Mouse (Mus musculus): ENCODE data around the gene Gjd3. TPM values are rescaled to one million over a fixed set of nuclear protein-coding genes. Genes with fewer than 3 reads are reported as not detected.

Gjd3 gene
- 1.00 and 2.3 TPM in 2 replicates for polyA plus RNA-seq (2014; fragmentation: Nextera tagmentation; extraction: Ambion mirVana)

DNA sequence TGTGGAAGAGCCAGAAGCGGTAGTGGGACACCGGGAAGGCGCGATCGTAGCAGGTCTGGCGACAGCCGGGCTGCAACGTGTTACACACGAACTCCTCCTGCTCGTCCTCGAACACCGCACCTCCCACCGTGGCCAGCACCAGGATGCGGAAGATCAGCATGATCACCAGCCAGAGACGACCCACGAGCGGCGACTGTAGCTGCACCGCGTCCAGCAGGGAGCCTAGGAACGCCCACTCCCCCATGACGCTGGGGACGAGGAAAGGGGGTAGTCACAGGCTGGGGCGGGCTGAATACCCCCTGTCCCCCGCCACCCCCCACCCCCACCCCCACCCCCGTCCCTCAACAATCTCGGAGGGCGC, at the start of gene Gjd3:
TSS of gene Gjd3 (minus strand) at position 244 of the 361 bp plus-strand sequence.
- peak within 1 kb of the TSS in 1 of 2 experiments; percentile 26; a peak in 1 of 4 replicates for H3K27ac ChIP-seq (replicated peaks in 1 of 2; ENCODE audit: control insufficient read depth in 1 of 2, insufficient read depth in 1 of 2, low read depth in 2 of 2, low read length in 2 of 2)
- no peak for ATAC-seq (ENCODE audit: insufficient number of reproducible peaks, insufficient read depth, low FRiP score, low read depth)

GRCm38 (mm10) chr11:99026899-99027440, 44.2 kb upstream of the Gjd3 start:
- Histone ChIP-seq H3K4me2 (ENCODE audit: low read length) (no peak overlapping the region), H3K9ac (ENCODE audit: low read length) (no peak overlapping the region), H3K27ac (replicated peaks in 1 of 2; ENCODE audit: control insufficient read depth in 1 of 2, insufficient read depth in 1 of 2, low read depth in 2 of 2, low read length in 2 of 2) (no peak overlapping the region), H3K4me1 (ENCODE audit: control insufficient read depth in 2 of 2, insufficient read depth in 2 of 2, low read length in 2 of 2) (peaks cover 6 to 9% of the 10 kb centered on the region in 2 experiments), H3K9me3 (ENCODE audit: control insufficient read depth, low read length) (no peaks in the 10 kb centered on the region), H3K4me3 (ENCODE audit: control insufficient read depth in 1 of 2, insufficient read depth in 1 of 2, low read depth in 1 of 2, low read length in 2 of 2) (no peak overlapping the region), H3K27me3 (ENCODE audit: control insufficient read depth, insufficient read depth, low read length) (no peaks in the 10 kb centered on the region), H3K36me3 (ENCODE audit: control insufficient read depth, insufficient read depth, low read length) (peaks cover 7% of the 10 kb centered on the region)
- no peak for ATAC-seq (ENCODE audit: insufficient number of reproducible peaks, insufficient read depth, low FRiP score, low read depth)
- 78% methylated on average over 12 of the region's 12 CpGs for WGBS

More for the DNA sequence above, at the start of gene Gjd3:
- peak within 1 kb of the TSS; percentile 45 to 48 for H3K4me3 ChIP-seq (ENCODE audit: control insufficient read depth in 1 of 2, insufficient read depth in 1 of 2, low read depth in 1 of 2, low read length in 2 of 2)
- no peaks in the 10 kb centered on the region for H3K9me3 ChIP-seq (ENCODE audit: control insufficient read depth, low read length)
- peaks cover 6% of the 10 kb centered on the region; the same call in 1 of the 2 replicates for H3K27me3 ChIP-seq (ENCODE audit: control insufficient read depth, insufficient read depth, low read length)
- H3K9ac ChIP-seq (ENCODE audit: low read length) = peak within 1 kb of the TSS; percentile 71
- H3K4me2 ChIP-seq (ENCODE audit: low read length) = peak within 1 kb of the TSS; percentile 91
- H3K4me1 ChIP-seq (ENCODE audit: control insufficient read depth in 2 of 2, insufficient read depth in 2 of 2, low read length in 2 of 2) = peaks cover 12 to 35% of the 10 kb centered on the region in 2 experiments
- WGBS = 3% methylated on average over 25 of the region's 28 CpGs
- no peaks in the 10 kb centered on the region for H3K36me3 ChIP-seq (ENCODE audit: control insufficient read depth, insufficient read depth, low read length)

GRCm38 (mm10) chr11:99025878-99026277, 43.1 kb upstream of the Gjd3 start:
- Histone ChIP-seq H3K9me3 (ENCODE audit: control insufficient read depth, low read length) (no peaks in the 10 kb centered on the region), H3K4me3 (ENCODE audit: control insufficient read depth in 1 of 2, insufficient read depth in 1 of 2, low read depth in 1 of 2, low read length in 2 of 2) (no peak overlapping the region), H3K4me1 (ENCODE audit: control insufficient read depth in 2 of 2, insufficient read depth in 2 of 2, low read length in 2 of 2) (peaks cover 6 to 11% of the 10 kb centered on the region in 2 experiments), H3K27me3 (ENCODE audit: control insufficient read depth, insufficient read depth, low read length) (no peaks in the 10 kb centered on the region), H3K27ac (replicated peaks in 1 of 2; ENCODE audit: control insufficient read depth in 1 of 2, insufficient read depth in 1 of 2, low read depth in 2 of 2, low read length in 2 of 2) (no peak overlapping the region), H3K9ac (ENCODE audit: low read length) (no peak overlapping the region), H3K4me2 (ENCODE audit: low read length) (no peak overlapping the region), H3K36me3 (ENCODE audit: control insufficient read depth, insufficient read depth, low read length) (peaks cover 18% of the 10 kb centered on the region)
- WGBS = 87% methylated on average over 6 of the region's 6 CpGs
- ATAC-seq (ENCODE audit: insufficient number of reproducible peaks, insufficient read depth, low FRiP score, low read depth) = no peak

DNA sequence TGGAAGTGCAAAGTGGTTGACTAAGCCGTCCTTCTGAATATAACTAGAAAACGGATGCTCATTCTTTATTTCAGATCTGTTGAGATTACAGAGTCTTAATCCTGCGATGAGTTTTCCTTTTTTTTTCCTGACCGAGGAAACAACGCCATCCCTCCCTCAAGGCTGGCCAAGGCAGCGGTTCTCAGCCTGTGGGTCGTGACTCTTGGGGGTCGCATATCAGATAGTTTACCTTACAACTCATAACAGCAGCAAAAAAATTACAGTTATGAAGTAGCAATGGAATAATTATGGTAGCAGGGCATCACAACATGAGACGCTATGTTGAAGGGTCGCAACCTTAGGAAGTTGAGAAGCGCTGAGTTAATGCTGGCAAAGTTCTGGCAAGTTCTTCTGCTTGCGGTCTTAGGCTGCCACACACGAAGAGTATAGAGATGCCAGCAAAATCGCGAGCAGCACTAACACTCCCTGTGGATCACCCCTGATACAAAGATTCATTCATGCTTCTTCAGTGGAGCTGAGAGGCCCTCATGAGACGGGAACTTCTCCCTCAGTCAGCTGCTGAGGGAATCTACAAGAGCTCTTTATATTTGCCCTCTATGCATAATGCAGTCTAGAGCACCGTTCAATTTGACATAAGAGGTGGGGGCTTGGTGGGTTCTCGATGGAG, 41.8 kb upstream of the Gjd3 start:
- WGBS = 46% methylated on average over 18 of the region's 18 CpGs

GRCm38 (mm10) chr11:99023500-99024467, 41.0 kb upstream of the Gjd3 start, which contains the start of gene Top2a:
TSS of gene Top2a (minus strand) at chr11:99024189.
- Histone ChIP-seq H3K9me3 (ENCODE audit: control insufficient read depth, low read length) (no peaks in the 10 kb centered on the region), H3K4me3 (ENCODE audit: control insufficient read depth in 1 of 2, insufficient read depth in 1 of 2, low read depth in 1 of 2, low read length in 2 of 2) (peak within 1 kb of the TSS; percentile 75 to 80), H3K9ac (ENCODE audit: low read length) (peak within 1 kb of the TSS; percentile 86), H3K27me3 (ENCODE audit: control insufficient read depth, insufficient read depth, low read length) (no peaks in the 10 kb centered on the region), H3K36me3 (ENCODE audit: control insufficient read depth, insufficient read depth, low read length) (peaks cover 39% of the 10 kb centered on the region), H3K27ac (replicated peaks in 1 of 2; ENCODE audit: control insufficient read depth in 1 of 2, insufficient read depth in 1 of 2, low read depth in 2 of 2, low read length in 2 of 2) (peak within 1 kb of the TSS; percentile 61 to 66), H3K4me2 (ENCODE audit: low read length) (peak within 1 kb of the TSS; percentile 67), H3K4me1 (ENCODE audit: control insufficient read depth in 2 of 2, insufficient read depth in 2 of 2, low read length in 2 of 2) (peaks cover 6 to 11% of the 10 kb centered on the region in 2 experiments)
- under 1% methylated on average over 54 of the region's 54 CpGs for WGBS
- ATAC-seq (ENCODE audit: insufficient number of reproducible peaks, insufficient read depth, low FRiP score, low read depth) = peak; percentile 90

More for the DNA sequence above, 41.8 kb upstream of the Gjd3 start:
- peaks cover 31% of the 10 kb centered on the region for H3K36me3 ChIP-seq (ENCODE audit: control insufficient read depth, insufficient read depth, low read length)
- ATAC-seq (ENCODE audit: insufficient number of reproducible peaks, insufficient read depth, low FRiP score, low read depth) = no peak
- H3K4me1 ChIP-seq (ENCODE audit: control insufficient read depth in 2 of 2, insufficient read depth in 2 of 2, low read length in 2 of 2) = peaks cover 6 to 11% of the 10 kb centered on the region in 2 experiments
- peak overlapping the region; percentile 67 for H3K4me2 ChIP-seq (ENCODE audit: low read length)
- peak overlapping the region; percentile 50 to 80 for H3K4me3 ChIP-seq (ENCODE audit: control insufficient read depth in 1 of 2, insufficient read depth in 1 of 2, low read depth in 1 of 2, low read length in 2 of 2)
- no peaks in the 10 kb centered on the region for H3K9me3 ChIP-seq (ENCODE audit: control insufficient read depth, low read length)
- H3K27me3 ChIP-seq (ENCODE audit: control insufficient read depth, insufficient read depth, low read length) = no peaks in the 10 kb centered on the region
- H3K9ac ChIP-seq (ENCODE audit: low read length) = peak overlapping the region; percentile 50; the same call in 1 of the 2 replicates
- H3K27ac ChIP-seq (replicated peaks in 1 of 2; ENCODE audit: control insufficient read depth in 1 of 2, insufficient read depth in 1 of 2, low read depth in 2 of 2, low read length in 2 of 2) = peak overlapping the region; percentile 41 to 57; a peak in 3 of 4 replicates

GRCm38 (mm10) chr11:99023094-99023493, 40.3 kb upstream of the Gjd3 start:
- WGBS = 11% methylated on average over 4 of the region's 4 CpGs

DNA sequence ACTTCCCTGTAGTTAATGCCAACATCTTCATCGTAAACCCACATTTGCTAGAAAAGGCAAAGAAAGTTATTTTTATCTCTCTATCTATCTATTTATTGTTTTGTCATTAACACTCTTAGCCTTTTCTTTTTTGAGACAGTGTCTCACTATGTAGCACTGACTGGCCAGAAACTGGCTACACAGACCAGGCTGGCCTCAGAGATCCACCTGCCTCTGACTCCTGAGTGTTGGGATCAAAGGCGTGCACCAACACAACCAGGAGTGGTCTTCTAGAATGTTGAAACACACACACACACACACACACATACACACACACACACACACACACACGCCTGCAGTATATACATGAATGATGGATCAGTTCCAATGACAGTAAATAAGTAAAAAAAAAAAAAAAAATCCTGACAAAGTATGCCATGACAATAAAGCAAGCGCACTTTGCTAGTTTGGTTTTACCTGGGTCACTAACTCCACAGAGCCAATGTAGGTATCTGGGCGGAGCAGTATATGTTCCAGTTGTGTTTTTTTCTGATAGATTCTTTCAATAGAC, 39.6 kb upstream of the Gjd3 start:
- H3K36me3 ChIP-seq (ENCODE audit: control insufficient read depth, insufficient read depth, low read length) = peaks cover 53% of the 10 kb centered on the region
- peak overlapping the region; percentile 86 for H3K9ac ChIP-seq (ENCODE audit: low read length)
- H3K27me3 ChIP-seq (ENCODE audit: control insufficient read depth, insufficient read depth, low read length) = no peaks in the 10 kb centered on the region
- ATAC-seq (ENCODE audit: insufficient number of reproducible peaks, insufficient read depth, low FRiP score, low read depth) = no peak
- no peak overlapping the region for H3K27ac ChIP-seq (replicated peaks in 1 of 2; ENCODE audit: control insufficient read depth in 1 of 2, insufficient read depth in 1 of 2, low read depth in 2 of 2, low read length in 2 of 2)
- H3K9me3 ChIP-seq (ENCODE audit: control insufficient read depth, low read length) = no peaks in the 10 kb centered on the region
- H3K4me2 ChIP-seq (ENCODE audit: low read length) = peak overlapping the region; percentile 64
- WGBS = 77% methylated on average over 5 of the region's 5 CpGs
- peaks cover 6 to 11% of the 10 kb centered on the region in 2 experiments for H3K4me1 ChIP-seq (ENCODE audit: control insufficient read depth in 2 of 2, insufficient read depth in 2 of 2, low read length in 2 of 2)
- peak overlapping the region; percentile 33 to 80 for H3K4me3 ChIP-seq (ENCODE audit: control insufficient read depth in 1 of 2, insufficient read depth in 1 of 2, low read depth in 1 of 2, low read length in 2 of 2)

More at GRCm38 (mm10) chr11:99023094-99023493, 40.3 kb upstream of the Gjd3 start:
- H3K9me3 ChIP-seq (ENCODE audit: control insufficient read depth, low read length) = no peaks in the 10 kb centered on the region
- no peak for ATAC-seq (ENCODE audit: insufficient number of reproducible peaks, insufficient read depth, low FRiP score, low read depth)
- peak overlapping the region in 1 of 2 experiments; percentile 61; a peak in 2 of 4 replicates for H3K27ac ChIP-seq (replicated peaks in 1 of 2; ENCODE audit: control insufficient read depth in 1 of 2, insufficient read depth in 1 of 2, low read depth in 2 of 2, low read length in 2 of 2)
- peak overlapping the region; percentile 64 for H3K4me2 ChIP-seq (ENCODE audit: low read length)
- H3K4me1 ChIP-seq (ENCODE audit: control insufficient read depth in 2 of 2, insufficient read depth in 2 of 2, low read length in 2 of 2) = peaks cover 6 to 11% of the 10 kb centered on the region in 2 experiments
- H3K36me3 ChIP-seq (ENCODE audit: control insufficient read depth, insufficient read depth, low read length) = peaks cover 46% of the 10 kb centered on the region
- H3K9ac ChIP-seq (ENCODE audit: low read length) = peak overlapping the region; percentile 86
- H3K27me3 ChIP-seq (ENCODE audit: control insufficient read depth, insufficient read depth, low read length) = no peaks in the 10 kb centered on the region
- peak overlapping the region; percentile 75 to 80 for H3K4me3 ChIP-seq (ENCODE audit: control insufficient read depth in 1 of 2, insufficient read depth in 1 of 2, low read depth in 1 of 2, low read length in 2 of 2)

Measured in heart, embryonic 14.5 days (tissue).